Mouse (Mus musculus): ENCODE results near the gene Snf8. TPM values are rescaled to one million over a fixed set of nuclear protein-coding genes. Genes with fewer than 3 reads are reported as not detected.

The Snf8 gene
- polyA plus RNA-seq, 3 experiments from 2014 or later, result 37.7 to 51.2 (median 42.6) TPM

DNA sequence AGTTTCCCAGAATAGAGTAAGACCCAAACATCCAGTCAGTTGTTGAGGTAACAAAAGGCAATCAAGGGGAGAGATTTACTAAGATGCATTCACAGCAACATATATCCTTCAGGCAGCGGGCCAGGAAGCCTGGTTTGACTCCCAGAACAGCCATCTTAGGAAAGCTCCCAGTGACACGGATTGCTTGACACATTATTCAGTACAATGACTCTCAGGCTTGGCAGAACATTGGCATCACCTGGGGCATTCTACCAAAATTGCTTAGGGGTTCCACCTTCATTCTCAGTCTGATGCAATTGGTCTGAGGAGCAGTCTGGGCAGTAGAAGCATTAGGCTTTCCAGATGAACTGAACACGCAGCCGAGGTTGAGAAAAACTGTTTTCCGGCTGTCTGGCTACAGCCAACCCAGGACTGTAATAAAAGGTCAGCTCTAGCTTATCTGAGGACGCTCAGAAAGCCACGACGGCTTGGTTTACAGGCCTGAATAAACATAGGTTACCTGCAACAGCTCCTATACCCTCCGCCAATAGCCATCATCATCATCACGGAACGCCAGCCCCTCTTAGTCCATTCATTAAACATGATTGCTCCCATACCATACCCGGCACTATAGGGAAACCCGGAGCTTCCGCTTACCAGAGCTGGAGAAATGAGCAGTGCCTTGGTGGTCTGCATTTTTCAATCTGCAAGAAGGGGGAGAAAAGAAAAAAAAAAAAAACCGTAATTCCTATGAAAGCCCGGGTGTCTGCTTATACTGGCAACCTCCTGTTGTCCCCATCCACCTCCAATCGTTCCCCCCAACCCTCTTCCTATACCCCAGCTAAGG lies 39.9 kb downstream of the Snf8 start:
- no peak for ATAC-seq

DNA sequence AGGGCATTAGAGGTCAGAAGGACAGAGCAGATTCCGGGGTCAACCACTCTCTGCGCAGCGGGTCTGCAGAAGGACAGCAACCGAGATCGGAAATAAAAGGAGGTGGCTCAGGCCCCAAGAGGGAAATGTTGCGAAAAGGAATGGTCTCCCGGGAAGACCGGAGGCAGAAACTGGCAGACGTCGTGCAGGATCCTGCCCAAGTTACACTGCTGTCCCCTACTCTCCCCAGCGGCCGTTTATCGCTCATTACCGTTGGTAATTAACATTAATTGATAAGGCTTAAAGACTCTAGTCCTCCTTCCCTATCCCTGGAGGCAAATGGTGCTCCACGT lies 40.5 kb downstream of the Snf8 start:
- no peak for ATAC-seq

- ATAC-seq, result peak; percentile 91
These were observed 41.0 kb downstream of the Snf8 start, which contains the start of gene Atp5g1 for GRCm38 (mm10) chr11:96075509-96076220. Gene Atp5g1 (minus strand): TSS chr11:96075670.

DNA sequence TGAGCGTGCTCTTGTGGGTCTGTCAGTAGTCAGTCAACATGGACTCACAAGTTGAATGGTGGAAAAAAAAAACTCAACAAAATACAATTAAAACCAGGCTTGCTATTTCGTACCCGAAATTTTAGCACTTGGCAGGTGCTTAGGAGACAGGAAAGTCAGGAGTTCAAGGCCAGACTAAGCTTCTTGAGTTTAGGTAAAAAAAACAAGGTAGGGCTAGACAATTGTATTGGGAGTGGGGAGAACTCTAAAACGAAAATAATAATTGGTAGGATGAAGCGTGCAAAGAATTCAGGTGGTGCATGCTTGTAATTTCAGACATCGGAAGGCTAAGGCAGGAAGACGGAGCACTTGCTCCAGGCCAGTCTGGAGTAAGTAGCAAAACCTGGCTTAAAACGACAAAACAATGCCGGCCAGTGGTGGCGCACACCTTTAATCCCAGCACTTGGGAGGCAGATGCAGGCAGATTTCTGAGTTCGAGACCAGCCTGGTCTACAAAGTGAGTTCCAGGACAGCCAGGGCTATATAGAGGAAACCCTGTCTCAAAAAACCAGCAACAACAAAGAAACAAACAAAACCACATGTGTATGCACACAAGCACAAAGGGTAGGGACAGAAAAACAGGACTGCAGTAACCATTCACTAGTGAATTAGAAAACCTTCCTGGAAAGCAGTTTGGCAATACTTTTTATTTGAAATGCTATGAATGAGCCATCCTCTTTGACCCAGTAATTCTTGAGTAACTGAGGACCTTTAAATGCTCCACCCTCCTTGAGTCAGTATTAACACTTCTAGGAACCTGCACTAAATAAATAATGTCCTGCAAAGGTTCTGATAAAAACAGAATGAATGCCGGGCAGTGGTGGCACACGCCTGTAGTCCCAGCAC lies 41.8 kb downstream of the Snf8 start:
- ATAC-seq, result no peak

DNA sequence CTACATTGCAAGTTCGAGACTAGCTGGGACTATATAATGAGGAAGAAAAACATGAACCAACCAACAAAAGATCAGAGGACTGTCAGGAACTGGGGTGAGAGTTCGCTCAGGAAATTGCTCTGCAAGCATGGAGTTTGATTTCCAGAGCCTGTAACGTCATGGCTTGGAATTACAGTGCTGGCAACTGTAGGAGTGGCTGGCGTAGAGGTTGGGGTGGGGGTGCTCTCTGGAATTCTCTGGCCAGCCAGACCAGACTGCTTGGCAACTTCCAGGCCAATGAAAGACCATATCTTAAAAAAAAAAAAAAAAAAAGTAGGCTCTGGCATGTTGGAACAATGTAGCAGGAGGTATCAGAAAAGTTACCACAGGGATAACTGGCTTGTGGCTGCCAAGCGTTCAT lies 46.1 kb downstream of the Snf8 start:
- no peak for ATAC-seq

GRCm38 (mm10) chr11:96082682-96083081 lies 48.0 kb downstream of the Snf8 start:
- ATAC-seq, result no peak

DNA sequence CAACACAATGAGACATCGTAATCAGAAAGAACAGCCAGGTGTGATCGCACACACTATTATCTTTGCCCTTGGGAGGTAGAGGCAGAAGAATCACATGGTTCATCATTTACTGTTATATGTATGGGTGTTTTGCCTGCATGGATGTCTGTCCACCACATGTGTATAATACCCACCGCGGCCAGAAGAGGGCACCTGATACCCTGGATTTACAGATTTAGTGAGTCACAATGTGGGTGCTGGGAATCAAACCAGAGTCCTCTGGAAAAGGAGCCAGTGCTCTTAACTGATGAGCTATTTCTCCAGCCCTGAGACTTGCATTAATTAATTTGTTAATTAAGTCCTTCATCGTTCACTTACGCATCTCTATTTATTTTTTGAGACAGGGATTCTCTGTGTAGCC lies 53.3 kb downstream of the Snf8 start:
- ATAC-seq, result no peak

DNA sequence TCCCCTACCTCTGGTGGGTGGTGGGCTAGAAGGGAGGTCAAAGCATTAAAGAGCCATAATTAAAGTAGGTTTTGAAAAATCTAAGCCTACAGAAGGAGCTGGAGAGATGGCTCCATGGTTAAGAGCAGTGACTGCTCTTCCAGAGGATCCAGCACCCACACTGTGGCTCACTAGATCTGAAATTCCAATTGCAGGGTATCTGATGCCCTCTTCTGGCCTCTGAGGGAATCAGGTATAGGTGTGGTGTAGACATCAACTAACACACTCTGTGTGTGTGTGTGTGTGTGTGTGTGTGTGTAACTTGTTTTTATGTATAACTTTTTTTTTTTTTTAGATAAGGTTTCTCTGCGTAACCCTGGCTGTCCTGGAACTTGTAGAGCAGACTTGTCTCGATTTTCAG lies 56.4 kb downstream of the Snf8 start:
- ATAC-seq, result no peak

DNA sequence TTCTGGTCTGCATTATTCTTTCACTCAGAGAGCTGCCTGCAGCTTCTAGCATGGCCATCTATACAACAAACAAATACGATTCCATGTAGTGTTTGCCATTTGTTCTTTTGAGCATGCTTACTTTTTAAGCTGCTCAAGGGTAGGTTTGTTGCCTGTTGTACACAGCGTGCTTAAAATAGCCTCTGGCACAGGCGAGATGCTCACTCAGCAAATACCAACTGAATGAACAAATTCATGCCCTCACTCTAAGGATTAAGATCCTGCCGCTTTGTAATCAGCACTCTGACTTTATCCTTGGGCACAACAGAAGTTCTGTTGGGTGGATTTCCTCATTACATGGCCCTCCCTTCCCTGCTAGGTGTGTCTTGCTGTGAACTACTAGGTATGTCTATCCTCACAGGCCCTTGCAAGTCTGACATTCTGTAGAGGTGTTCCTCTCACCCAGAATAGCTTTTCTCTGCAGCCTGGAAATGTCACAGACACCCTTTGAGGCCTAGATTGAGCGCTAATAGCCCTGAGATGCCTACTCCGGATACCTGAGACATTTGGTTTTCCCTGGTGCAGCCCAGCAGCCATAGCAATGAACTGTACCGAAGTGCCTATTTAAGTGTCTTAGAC lies 58.1 kb downstream of the Snf8 start:
- no peak for ATAC-seq

DNA sequence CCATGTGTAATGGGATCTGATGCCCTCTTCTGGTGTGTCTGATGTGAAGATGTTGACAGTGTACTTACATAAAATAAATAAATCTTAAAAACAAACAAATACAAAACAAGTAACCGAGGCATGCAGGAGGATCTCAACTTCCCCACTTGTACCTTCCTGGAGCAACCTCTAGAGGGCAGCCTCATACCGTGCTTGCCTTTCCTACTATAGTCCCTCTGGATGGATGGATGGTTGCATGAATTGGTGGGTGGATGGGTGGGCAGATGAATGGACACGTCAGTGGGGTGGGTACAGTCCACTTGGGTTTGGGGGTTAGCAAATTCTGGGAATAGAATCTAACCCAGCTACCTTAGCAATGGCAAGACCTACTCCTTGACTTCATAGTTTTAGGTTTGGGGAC lies 58.7 kb downstream of the Snf8 start:
- no peak for ATAC-seq

Other genes with a start within 250 kb of the Snf8 start
- not detected for gene Phospho1, start 210.4 kb upstream of the Snf8 start, polyA plus RNA-seq (2017; shearing (Covaris generic))
- 10 to 100 TPM; 35.4 to 54.7 (median 53.1) TPM for gene Gngt2, start 197.7 kb upstream of the Snf8 start, polyA plus RNA-seq (2017; shearing (Covaris generic))
- gene Abi3, start 192.4 kb upstream of the Snf8 start, polyA plus RNA-seq (2017; shearing (Covaris generic)), result 100 to 1,000 TPM in 1 of 3 experiments, 10 to 100 TPM in 2; 38.9 to 105 (median 50.8) TPM
- gene B4galnt2, start 120.0 kb upstream of the Snf8 start, polyA plus RNA-seq (2017; shearing (Covaris generic)), result under 1 TPM in 2 of 3 experiments, not detected in 1; 0.35 to 0.38 TPM
- not detected for gene Igf2bp1, start 28.9 kb upstream of the Snf8 start, polyA plus RNA-seq (2017; shearing (Covaris generic))
- gene Gip, start 10.3 kb upstream of the Snf8 start, polyA plus RNA-seq (2017; shearing (Covaris generic)), result not detected
- 10 to 100 TPM in 2 of 3 experiments, 1 to 10 TPM in 1; 9.6 to 13.1 (median 10.4) TPM for gene Ube2z, start 30.5 kb downstream of the Snf8 start, polyA plus RNA-seq (2017; shearing (Covaris generic))
- gene Atp5g1, start 40.8 kb downstream of the Snf8 start, polyA plus RNA-seq (2017; shearing (Covaris generic)), result 100 to 1,000 TPM; 336 to 391 (median 363) TPM
- not detected for gene Calcoco2, start 77.1 kb downstream of the Snf8 start, polyA plus RNA-seq (2017; shearing (Covaris generic))
- gene Ttll6, start 98.9 kb downstream of the Snf8 start, polyA plus RNA-seq (2017; shearing (Covaris generic)), result not detected
- gene Hoxb13, start 159.4 kb downstream of the Snf8 start, polyA plus RNA-seq (2017; shearing (Covaris generic)), result not detected
- not detected for gene Hoxb9, start 236.6 kb downstream of the Snf8 start, polyA plus RNA-seq (2017; shearing (Covaris generic))
- not detected for gene Hoxb8, start 247.0 kb downstream of the Snf8 start, polyA plus RNA-seq (2017; shearing (Covaris generic))

Measured in inflammation-experienced regulatory T-cells, adult 6 months (primary cell).